Mouse (Mus musculus) heart, adult 9 months (tissue): ENCODE results near the gene Kif18b.

Experiments used
- DNase-seq, 2 experiments: peaks; one replicate each; pipeline ENCODE4 v3.0.0; 2022; ENCODE audit warnings: low spot score in 2 of 2

Kif18b gene

DNA sequence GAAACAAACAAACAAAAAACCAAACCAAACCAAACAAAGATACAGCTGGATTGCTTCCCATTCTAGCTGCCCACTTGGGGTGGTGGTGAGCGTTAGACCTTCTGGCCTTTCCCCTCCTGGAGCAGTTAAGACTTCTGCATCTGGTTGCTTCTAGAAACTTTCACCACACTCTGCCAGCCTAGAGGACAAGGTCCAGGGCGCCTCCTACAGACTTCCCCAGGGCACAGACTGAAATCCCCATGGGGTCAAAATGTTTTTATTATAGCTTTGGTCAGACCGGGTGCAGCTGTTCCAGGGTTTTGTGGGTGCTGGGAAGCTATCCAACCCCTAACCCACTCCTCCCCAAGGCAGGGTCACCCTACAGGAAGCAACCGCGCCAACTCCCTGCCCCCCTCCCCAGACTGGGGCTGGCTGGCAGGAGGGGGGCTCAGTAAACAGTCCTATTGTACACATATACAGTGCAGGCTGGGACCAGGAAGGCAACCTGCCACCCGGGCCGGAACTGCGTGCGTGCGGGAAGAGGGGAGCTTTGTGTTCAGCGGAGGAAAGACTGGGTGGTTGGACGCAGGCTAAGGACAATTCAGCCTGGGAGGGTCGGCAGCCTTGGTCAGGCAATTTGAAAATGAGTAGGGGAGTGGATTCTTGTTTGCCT is 14.2 kb upstream of the Kif18b start:
- no peak for DNase-seq

DNA sequence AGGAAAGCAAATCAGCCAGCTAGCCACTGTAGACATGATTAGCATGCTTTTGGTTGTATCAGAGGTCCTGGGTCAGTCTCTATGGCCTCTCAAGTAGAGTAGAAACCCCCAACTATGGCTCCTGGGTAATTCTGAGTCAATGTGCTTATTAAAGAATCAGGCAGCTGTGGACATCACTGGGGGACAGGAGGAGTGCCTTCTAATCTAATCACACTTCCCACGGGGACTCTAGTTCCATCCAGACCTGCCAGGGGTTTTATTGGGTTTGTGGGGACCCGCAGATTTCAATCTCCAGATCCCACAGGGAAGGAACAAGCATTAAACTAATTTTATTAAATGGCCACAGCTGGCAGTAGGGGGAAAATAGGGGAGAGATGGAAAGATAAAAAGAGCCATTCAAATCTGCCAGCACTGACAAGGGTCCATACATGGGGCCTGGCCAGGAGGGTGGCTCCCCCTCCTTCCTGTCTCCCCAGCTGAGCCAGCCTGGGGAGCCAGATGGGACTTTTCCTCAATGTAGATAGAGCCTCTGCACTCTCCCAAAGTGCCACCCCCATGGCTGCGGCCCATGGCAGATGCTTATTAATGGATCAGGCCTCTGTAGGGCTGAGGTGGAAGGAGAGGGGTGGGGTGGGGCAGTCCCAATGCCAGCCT is 12.7 kb upstream of the Kif18b start:
- no peak for DNase-seq

DNA sequence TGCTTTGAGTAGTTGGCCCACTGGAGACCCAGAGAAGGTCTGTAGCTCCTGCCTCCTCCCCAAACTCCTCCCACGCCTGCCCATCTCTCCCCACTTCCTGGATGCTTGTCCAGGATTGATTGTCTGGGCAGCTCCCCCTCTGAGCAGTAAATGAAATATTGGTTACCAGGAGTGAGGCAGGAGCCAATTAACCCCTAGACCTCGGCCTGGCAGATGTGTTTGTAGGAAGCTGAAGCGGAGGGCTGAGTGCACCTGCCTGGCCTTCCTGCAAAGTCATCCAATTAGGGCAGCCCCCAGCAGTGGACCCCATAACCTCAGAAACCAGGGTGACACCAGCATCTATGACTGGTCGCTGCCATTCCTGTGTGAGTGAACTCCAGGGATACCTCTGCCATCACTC is 11.3 kb upstream of the Kif18b start:
- no peak for DNase-seq

DNA sequence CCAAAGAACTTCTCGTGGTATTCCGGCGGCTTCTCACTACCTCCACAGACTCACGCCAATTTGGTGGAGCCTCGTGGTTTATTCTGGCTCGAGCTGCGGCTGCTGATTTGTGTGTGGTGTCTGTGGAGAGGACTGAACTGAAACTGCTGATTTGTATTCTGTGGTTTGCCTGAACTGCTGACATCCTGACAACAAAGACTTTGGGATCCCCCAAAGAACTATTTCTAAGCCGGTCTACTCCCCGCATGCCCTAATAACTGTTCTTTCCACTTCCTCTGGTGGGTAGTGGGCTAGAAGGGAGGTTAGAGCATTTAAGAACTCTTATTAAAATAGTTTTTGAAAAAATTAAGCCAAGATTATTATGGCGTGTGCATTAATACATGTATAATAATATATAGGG is 5.7 kb upstream of the Kif18b start:
- peak in 1 of 2 experiments; percentile 13 for DNase-seq

DNA sequence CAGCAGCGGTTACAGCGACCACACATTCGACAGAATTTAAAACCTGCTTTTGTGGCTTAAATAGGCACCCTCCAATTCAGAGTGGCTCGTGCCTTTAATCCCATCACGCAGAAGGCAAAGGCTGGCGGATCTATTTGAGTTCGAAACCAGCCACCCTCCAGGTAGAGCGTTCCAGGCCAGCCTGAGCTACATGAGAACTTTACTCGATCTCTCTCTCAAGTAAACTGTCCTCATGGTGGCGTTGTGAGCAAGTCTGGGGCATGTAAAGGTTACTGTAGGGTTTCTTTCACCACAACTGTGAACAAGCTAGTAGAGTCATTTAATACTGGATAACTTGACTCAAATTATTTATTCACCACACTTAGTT is 410 bp upstream of the Kif18b start:
- no peak for DNase-seq

DNA sequence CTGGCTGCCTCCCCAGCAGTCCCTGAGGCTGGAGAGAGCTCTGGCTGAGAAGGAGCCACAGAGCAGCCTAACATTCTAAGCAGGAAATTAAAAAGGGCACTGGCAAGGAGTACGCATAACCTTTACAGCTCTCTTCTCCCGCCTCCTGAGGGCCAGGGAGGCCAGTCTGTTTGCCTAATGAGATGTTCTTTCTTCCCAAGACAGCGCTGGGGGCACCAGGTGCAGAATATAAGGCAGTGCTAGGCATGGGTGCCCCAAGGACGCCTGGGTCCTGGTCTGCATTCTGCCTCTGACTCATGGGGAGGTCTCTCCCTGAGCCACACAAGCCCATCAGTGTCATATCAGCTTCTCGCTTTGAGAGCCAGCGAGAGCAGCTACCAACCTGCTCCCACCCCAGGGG is 3.4 kb downstream of the Kif18b start:
- no peak for DNase-seq

DNA sequence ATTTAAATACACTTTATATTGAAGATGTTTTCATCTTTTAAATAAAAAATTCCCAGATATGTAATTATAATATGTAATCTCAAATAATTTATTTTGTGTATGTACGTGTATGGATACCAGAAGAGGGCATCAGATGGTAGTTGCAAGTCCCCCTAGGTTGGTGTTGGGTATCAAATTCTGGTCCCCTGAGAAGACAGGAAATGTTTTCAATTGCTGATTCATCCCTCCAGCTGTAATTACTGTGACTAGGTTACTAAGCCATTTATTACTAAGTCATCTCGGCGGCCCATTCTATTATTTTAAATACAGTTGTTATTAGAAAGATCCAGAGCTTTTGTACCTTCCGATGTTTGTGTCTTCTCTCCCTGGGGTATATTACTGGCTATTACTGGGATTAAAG is 6.8 kb downstream of the Kif18b start:
- DNase-seq = no peak

DNA sequence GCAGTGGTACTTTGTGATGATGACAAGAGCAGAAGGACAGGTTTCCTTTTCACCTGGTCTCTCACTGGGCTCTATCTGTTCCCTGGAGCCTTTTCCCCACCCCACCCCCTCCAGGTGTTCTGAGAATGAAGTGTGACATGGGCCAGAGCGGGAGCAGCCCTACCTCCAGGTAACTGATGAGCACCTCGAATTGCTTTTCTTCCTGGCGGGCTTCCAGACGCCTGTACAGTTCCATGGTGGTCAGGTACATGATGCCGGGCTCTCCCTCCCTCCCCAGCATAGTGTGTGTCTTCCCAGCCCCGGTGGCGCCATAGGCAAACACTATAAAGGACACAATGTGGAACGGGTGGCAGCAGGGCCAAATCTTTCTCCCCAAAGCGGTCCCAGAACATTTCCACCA is 9.5 kb downstream of the Kif18b start:
- no peak for DNase-seq

DNA sequence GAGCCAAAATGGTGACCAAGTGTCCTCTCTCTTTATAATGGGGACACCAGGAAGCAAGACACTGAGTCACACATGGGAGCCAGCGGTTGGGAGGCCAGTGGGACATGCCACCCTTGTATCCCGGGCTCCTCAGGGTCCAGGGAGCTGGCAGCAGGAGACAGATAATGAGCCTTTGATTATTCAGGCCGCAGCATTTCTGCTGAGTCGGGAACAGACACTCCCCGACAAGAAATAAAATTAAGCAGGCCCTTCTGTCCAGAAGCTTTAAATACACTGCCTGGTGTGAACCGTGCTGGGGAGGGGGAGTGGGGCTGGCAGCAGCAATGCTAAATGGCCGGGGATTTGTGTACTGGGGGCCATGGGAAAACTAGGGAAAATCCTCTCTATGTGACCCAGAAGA is 13.5 kb downstream of the Kif18b start:
- DNase-seq = no peak

DNA sequence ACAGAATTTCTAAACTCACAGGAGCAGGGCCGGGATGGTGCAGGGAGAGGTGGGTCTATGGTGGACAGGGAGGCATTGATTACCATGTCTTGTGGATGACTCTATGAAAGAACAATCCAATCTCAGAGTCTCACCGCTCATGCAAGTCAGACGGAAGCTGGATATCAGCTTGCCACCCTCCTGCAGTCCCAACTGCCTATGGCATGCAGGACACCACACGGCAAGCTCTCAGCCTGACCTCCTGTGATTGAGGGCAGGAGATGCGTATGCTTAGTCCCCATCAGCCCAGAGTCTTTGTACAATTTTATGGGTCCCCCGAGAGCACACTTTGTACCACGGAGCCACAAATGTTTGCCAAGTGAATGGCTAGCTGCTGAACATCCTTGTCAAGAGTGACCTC is 21.3 kb downstream of the Kif18b start:
- no peak for DNase-seq

DNA sequence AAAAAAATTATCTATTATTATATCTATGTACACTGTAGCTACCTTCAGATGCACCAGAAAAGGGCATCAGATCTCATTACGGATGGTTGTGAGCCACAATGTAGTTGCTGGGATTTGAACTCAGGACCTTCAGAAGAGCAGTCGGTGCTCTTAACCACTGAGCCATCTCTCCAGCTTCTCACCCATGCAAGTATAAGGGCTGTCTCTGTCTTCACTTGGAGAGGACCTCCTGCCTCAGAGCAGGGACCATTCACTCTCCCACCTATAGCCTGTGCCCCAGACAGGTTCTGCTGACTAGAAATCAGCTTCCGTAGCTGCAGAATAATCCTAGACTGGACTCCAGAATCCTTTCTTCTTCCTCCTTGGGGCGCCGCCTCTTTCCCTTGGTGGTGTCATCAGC is 22.8 kb downstream of the Kif18b start:
- no peak for DNase-seq

DNA sequence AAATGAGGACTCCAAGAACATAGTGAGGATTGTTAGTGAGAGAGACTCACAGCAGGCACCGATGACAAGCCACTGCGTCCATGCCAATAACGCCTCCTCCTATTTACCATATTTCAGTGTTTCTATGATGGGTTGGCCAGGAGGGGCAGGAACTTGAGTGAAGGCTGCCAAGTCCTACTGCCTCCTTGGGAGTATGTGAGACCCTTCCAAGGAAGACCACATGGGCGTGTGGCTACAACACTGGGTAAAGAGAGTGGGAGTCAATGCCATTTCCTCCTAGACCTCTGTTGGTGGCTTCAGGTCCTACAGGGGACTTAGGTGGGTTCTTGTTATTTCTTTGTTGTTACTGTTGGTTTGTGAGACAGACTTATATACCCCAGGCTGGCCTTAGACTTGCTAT is 23.7 kb downstream of the Kif18b start:
- no peak for DNase-seq

DNA sequence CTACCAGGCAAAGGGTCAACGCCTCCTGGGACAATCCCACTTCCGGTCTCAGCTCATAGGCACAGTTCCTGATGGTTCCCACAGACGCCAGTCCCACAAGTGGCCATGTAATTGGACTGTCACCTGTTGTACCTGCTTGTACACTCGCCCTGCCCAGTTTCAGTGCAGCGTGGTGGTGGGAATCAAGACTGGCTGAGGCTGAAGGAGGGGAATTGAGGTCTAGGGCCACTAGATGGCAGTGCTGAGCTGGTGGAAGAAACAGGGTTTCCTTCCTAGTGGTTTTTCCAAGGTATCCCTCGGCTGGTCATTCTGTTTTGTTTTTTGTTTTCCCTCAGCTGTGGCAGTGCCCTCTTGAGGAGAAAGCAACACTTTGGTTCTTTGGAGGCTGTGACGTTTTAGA is 24.2 kb downstream of the Kif18b start, which contains the start of gene Gfap:
Gfap (minus strand) TSS at position 150 of the 400 bp plus-strand sequence.
- DNase-seq = peak; percentile 48 to 63

DNA sequence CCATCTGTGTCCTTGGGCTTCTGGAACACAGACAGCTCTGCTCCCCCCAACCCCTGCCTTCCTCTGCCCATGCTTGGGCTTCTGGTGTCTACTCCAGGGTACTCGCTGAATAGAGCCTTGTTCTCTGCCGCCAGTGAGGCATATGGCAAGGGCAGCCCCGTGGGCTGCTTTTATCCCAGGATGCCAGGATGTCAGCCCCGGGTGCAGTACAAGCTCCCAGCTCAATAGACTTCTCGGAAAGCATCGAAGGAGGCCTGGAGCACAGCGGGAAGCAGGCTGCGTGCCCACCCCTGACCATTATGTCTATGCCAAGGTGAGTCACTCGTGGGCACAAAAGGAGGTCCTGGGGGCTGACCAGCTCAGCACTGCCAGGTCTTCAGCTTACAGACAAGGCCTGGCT is 26.5 kb downstream of the Kif18b start:
- DNase-seq = no peak

DNA sequence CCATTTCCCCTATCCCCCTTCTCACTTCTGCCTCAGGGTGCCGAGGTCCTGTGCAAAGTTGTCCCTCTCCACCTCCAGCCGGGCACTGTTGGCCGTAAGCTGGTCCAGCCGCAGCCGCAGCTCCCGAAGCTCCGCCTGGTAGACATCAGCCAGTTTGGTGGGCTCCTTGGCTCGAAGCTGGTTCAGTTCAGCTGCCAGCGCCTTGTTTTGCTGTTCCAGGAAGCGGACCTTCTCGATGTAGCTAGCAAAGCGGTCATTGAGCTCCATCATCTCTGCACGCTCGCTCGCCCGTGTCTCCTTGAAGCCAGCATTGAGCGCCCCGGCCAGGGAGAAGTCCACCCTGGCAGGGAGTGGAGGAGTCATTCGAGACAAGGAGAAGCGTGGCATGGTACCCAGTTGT is 28.3 kb downstream of the Kif18b start:
- DNase-seq = no peak

DNA sequence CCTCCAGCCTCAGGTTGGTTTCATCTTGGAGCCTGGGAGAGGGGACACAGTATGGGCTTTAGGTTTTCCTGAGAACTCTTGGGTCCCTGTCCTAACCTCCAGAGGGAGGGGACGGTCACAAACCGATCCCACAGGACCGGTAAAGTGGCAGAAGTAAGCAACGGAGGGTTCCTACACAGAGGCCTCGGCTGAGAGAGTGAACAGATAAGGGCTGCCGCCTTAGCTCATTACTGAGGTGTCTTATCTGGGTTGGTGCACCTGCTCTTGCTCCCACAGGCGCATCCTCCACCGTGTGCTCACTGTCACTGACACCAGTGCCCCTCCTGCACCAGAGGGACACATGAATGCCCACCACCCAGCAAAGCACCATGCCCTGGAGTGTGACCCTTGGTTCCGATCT is 29.1 kb downstream of the Kif18b start:
- no peak for DNase-seq

DNA sequence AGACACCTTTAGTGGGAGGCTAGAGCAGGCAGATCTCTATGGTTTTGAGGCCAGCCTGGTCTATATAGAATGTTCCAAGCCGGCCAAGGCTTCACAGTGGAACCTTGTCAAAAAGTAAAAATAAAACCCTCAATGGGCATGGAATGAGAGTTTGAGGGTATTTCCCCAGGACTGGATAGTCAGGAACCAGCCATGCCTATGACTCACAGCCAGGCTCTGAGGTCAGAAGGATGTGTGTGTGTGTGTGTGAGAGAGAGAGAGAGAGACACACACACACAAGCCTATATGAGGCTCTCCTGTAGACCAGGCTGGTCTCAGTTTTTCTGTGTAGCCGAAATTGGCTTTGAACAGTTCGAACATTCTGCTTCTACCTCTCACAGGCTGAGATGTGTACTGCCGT is 30.2 kb downstream of the Kif18b start:
- no peak for DNase-seq

DNA sequence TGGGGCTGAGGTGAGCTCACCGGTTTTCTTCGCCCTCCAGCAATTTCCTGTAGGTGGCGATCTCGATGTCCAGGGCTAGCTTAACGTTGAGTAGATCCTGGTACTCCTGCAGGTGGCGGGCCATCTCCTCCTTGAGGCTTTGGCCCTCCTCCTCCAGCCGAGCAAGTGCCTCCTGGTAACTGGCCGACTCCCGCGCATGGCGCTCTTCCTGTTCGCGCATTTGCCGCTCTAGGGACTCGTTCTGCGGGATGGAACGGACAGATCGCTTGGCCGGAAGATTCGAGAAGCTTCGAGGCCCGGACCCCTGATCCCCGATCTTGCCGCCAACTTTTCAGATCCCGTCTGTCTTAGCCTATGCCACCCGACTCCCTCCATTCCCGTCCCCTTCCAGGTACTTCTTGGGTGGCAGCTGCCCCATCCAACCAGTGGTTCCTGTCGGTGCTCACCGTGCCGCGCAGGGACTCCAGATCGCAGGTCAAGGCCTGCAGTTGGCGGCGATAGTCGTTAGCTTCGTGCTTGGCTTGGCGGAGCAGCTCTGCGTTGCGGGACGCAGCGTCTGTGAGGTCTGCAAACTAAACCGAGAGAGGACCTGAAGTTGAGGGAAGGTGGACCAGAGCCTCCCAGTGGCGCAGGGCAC is 31.8 kb downstream of the Kif18b start:
- peak; percentile 33 to 45 for DNase-seq

DNA sequence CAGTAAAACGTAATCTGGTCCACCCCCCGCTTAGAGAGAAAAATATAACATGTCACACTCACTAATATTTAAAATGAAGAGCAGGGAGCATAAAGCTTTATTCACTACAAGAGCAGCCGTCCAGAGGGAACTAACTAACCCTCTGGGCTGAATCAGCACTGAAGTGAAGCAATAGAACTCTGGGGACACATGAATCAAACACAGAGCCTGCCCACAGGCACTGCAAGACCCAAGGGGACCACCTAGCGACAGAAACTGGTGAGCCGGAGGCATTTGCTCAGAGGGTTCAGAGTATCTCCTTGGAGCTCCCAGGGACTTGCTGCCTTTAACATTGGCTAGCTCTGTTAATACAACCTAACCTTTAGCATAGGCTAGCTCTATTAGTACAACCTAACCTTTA is 34.8 kb downstream of the Kif18b start:
- no peak for DNase-seq

DNA sequence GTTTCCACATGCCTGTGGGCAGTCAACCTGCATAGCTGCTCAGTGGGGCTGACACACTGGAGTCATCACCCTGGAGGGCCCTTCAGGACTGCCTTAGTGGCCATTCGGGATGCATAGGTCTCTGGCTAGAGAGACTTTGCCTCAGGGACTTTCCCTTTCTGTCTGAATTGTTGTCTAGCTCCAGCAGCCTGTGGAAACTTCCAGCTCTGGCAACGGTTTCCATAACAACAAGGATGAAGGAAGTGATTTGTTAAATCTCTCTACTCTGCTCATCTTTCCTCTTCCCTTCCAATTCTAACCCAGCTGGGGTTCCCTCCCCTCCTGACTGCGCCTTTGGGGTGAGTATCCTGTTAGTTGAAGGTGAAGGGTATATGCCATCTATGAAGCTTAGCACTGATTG is 36.8 kb downstream of the Kif18b start:
- DNase-seq = no peak

DNA sequence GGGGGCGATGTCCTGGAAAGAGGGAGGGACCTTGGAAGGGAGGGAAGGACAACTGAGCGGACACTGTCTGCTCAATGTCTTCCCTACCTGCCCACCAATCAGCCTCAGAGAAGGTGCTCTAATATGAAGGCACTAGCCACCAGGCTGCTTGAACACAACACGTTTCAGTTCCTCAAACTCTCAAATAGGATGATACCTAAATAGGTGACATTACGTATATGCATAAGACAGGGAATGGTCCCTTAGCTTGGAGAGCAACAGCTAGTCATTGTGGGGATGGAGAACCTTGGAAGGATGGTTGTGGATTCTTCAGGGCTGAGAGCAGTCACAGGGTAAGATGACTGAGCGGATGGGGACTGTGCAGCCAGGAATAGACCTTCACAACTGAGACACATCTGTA is 37.5 kb downstream of the Kif18b start:
- DNase-seq = no peak

DNA sequence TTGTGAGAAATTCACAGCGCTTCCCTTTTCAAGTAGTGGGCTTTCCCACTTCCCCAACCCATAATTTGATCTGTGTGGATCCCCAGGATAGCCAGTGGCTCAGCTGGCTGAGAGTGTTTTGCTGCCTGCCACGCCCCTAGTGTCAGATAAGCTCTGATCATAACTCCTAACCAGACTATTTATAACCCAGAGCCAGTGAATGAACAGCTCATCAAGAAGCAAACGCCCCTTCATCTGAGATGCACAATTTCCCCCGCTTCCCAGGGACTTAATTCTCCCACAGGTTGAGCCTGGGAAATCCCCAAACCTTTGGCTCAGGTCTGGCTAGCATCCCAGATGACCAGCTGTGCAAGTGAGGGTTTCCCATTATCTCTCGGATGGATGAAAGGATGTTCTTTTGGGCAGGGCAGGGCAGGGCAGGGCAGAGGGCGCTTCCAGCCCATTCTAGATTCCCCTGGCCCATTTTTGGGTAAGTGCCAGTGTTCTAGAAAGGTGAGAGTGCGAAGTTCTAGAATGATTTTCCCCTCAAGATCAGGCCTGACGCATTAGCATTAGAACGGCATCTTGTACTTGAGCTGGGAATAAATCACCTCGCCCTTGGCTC is 40.2 kb downstream of the Kif18b start, which contains the start of gene Fam187a:
Fam187a (plus strand) TSS at position 554 of the 604 bp plus-strand sequence.
- DNase-seq = no peak
